Mouse (Mus musculus) spleen, postnatal 36 days (tissue): ENCODE data around the gene Gxylt2.

Source experiments
- DNase-seq, 2 experiments: peaks; one replicate each; pipeline ENCODE4 v3.0.0; 2022; ENCODE audit warnings: low spot score in 2 of 2, mixed read lengths in 1 of 2

The Gxylt2 gene

GRCm38 (mm10) chr6:100704574-100705365 is at the start of gene Gxylt2:
Gxylt2 (plus strand) TSS chr6:100704734.
- no peak for DNase-seq

GRCm38 (mm10) chr6:100660395-100660794 is 44.1 kb upstream of the Gxylt2 start:
- DNase-seq, result no peak

GRCm38 (mm10) chr6:100662224-100662623 is 42.3 kb upstream of the Gxylt2 start:
- no peak for DNase-seq

- no peak for DNase-seq
Observed at GRCm38 (mm10) chr6:100667644-100668043, 36.9 kb upstream of the Gxylt2 start.

GRCm38 (mm10) chr6:100668858-100669257 is 35.7 kb upstream of the Gxylt2 start:
- DNase-seq, result no peak

GRCm38 (mm10) chr6:100670370-100670841 is 34.1 kb upstream of the Gxylt2 start:
- peak; percentile 39 to 44 for DNase-seq

- peak; percentile 85 for DNase-seq
Observed at GRCm38 (mm10) chr6:100670880-100671344, 33.6 kb upstream of the Gxylt2 start, which contains the start of gene Shq1. Shq1 (minus strand) TSS chr6:100671157.

- no peak for DNase-seq
Observed at GRCm38 (mm10) chr6:100671401-100671800, 33.1 kb upstream of the Gxylt2 start.

GRCm38 (mm10) chr6:100674974-100675373 is 29.6 kb upstream of the Gxylt2 start:
- DNase-seq, result peak in 1 of 2 experiments; percentile 14

GRCm38 (mm10) chr6:100676461-100676860 is 28.1 kb upstream of the Gxylt2 start:
- DNase-seq, result no peak

- no peak for DNase-seq
Observed at GRCm38 (mm10) chr6:100678636-100679035, 25.9 kb upstream of the Gxylt2 start.

GRCm38 (mm10) chr6:100686341-100686740 is 18.2 kb upstream of the Gxylt2 start:
- no peak for DNase-seq

- DNase-seq, result no peak
Observed at GRCm38 (mm10) chr6:100699986-100700385, 4.5 kb upstream of the Gxylt2 start.

GRCm38 (mm10) chr6:100700774-100701173 is 3.8 kb upstream of the Gxylt2 start:
- DNase-seq, result no peak

GRCm38 (mm10) chr6:100704197-100704573 is 349 bp upstream of the Gxylt2 start:
- DNase-seq, result no peak

- DNase-seq, result no peak
Observed at GRCm38 (mm10) chr6:100705366-100705811, 855 bp downstream of the Gxylt2 start.

GRCm38 (mm10) chr6:100706861-100707260 is 2.3 kb downstream of the Gxylt2 start:
- DNase-seq, result no peak

- DNase-seq, result no peak
Observed at GRCm38 (mm10) chr6:100707557-100707956, 3.0 kb downstream of the Gxylt2 start.

- no peak for DNase-seq
Observed at GRCm38 (mm10) chr6:100708248-100708647, 3.7 kb downstream of the Gxylt2 start.

- no peak for DNase-seq
Observed at GRCm38 (mm10) chr6:100708996-100709395, 4.5 kb downstream of the Gxylt2 start.

GRCm38 (mm10) chr6:100709483-100709882 is 4.9 kb downstream of the Gxylt2 start:
- no peak for DNase-seq

- no peak for DNase-seq
Observed at GRCm38 (mm10) chr6:100710170-100710569, 5.6 kb downstream of the Gxylt2 start.

GRCm38 (mm10) chr6:100710866-100711265 is 6.3 kb downstream of the Gxylt2 start:
- DNase-seq, result no peak
